Mouse (Mus musculus) kidney, adult 2 months (tissue): Measurements from ENCODE around the gene Dusp13.

ENCODE experiments used
- CTCF ChIP-seq: fragments of 200-500 bp; conservative IDR thresholded peaks from 2 replicates; pipeline ENCODE4 v1.5.1; 2011; ENCODE audit warnings: low read depth, mild to moderate bottlenecking, control low read depth, low read length, moderate library complexity, mixed read lengths; ENCODE audit not compliant: insufficient read depth, insufficient read length
- POLR2A ChIP-seq: fragments of 200-500 bp; IDR thresholded peaks from one replicate; pipeline ENCODE4 v1.6.1; 2011; ENCODE audit warnings: low read depth, low read length, control low read depth

DNA sequence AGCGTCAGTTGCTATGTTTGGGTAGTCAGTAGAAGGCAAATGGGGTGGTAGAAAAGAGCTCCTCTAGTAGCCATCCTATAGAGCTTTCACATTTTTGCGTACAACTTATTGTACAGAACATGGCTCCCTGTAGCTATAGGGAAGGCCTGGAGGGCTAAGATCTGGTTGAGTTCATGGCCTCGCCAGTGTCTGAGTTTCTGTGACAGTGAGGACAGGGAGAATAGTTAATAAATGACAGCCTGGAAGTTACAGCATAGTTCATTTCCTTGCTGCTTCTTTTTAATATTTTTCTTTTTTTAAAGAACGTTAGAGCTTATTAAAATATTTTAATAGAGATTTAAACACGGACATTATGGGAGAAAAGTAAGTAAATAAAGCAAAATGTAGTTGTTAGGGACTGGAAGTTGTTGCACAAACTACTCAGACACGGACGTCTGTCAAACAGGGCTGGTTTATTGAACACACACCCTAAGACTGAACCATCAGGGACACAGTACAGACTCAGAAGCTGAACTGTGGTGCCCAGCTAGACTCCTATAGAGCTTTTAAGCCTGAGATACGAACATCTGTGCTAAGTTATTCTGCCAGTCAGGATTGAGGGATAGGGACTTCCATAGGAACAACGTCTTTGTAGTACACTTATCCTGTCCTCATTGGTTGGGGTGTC is 39.7 kb upstream of the Dusp13 start:
- TF ChIP-seq CTCF (no peak), POLR2A (no peak)
